Mouse (Mus musculus) cerebellum, adult 11 months (tissue): Measurements from ENCODE around the gene Tomm34.

Source experiments
- DNase-seq: peaks from one replicate; pipeline ENCODE4 v3.0.0; 2022

Tomm34 gene

DNA sequence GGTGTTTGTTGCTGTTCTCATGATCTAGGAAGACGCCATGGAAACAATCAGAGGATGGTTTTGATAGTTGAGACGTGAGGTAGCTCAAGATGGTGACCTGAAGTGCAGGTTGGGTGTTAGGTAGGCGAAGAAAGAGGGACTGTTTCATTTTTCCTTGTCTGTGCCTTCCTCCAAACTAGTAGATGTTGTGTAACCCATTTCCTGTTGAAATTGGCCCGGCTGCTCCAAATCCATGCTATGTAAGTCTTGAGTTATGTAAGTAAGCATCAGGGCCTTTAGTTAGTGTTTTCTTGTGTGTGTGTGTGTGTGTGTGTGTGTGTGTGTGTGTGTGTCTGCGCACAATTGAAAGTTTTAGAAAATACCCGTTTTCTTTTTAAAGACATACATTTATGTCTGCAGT is 61.7 kb downstream of the Tomm34 start:
- no peak for DNase-seq

DNA sequence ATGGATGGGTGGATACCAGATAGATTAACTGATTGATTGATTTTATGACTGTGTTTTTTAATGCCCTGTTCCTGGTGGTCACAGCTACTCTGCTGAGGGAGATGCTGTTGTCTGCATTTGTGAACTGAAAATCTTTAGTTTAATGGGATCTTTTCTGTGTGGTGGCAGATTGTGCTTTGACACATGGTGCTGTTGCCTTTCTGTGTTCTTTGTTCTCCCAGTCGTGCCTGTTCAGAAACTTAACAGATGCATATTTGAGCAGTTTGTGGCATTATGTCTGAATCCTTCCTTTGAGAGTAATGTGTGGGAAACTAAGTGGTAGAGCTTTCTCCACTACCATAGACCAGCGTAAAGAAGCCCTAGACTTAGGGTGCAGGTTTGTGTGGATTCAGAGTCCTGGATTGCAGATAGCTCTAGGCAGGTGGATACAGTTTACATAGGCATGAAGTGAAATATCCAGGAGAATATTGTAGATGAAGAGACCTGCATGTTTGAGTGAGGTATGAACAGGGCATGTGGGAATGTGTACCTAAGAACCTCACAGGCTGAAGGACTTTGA is 62.9 kb downstream of the Tomm34 start:
- no peak for DNase-seq

DNA sequence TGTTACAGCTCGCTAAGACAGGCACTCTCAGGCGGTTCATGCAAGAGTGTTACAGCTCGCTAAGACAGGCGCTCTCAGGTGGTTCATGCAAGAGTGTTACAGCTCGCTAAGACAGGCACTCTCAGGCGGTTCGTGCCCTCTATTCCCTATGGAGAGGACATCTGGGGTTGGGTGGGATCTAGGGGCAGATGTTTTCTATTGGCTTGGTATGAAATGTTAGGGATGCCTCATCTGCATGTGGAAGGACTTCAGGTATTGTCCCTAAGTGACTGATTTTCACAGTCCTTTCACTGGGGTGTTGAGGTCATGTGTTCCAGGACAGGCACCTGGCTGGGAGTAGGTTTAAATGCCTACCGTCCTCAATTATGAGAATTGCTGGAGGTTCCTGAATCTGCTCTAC is 63.4 kb downstream of the Tomm34 start:
- DNase-seq: no peak

DNA sequence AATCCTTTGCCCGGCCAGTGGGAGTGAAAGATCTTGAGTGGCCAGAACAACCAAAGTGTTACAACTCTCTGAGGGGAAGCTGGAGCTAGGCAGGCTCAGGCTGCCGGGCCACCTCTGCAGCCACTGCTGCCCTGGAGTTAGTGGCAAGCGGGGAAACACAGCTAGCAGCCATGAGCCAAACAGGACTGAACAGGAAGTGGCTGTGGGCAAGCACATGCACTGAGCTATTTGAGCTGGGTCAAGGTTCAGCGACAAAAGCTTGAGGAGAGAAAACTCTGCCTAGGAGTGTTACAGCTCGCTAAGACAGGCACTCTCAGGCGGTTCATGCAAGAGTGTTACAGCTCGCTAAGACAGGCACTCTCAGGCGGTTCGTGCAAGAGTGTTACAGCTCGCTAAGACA is 64.0 kb downstream of the Tomm34 start:
- no peak for DNase-seq

DNA sequence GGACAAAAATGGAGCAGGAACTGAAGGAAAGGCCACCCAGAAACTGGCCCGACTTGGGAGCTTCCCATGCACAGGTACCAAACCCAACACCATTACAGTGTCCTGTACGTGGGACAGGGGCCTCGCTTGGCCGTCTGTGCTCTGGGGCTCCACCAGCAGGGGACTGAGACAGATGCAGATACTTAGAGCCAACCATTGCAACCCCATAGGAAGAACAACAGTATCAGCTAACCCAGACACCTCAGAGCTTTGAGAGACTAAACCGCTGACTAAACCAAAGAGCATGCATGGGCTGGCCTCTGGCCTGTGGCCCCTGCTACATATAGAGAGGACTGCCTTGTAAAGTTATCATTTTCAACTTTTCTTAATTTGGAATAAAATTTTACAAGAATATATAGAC is 66.5 kb downstream of the Tomm34 start:
- no peak for DNase-seq
